Mouse (Mus musculus) ES-E14 (cell line): ENCODE data around the gene Nudcd2.
"Not testable (repeated sequence)": the region's sequence is repeated elsewhere in the genome, so short reads cannot be mapped to it uniquely, and the experiment has no call there.

ENCODE experiments used
- CHD2 ChIP-seq: IDR thresholded peaks from 2 replicates; pipeline ENCODE4 v1.6.1; 2014; ENCODE audit warnings: mild to moderate bottlenecking, low read depth, low read length, inconsistent platforms
- HCFC1 ChIP-seq: IDR thresholded peaks from 2 replicates; pipeline ENCODE4 v1.6.1; 2012; ENCODE audit warnings: low read length, inconsistent platforms, borderline replicate concordance; ENCODE audit not compliant: insufficient read depth
- MAFK ChIP-seq: IDR thresholded peaks from 2 replicates; pipeline ENCODE4 v1.6.1; 2014; ENCODE audit warnings: mild to moderate bottlenecking, low read depth, low read length, inconsistent platforms; ENCODE audit not compliant: insufficient read depth
- ZNF384 ChIP-seq: IDR thresholded peaks from 2 replicates; pipeline ENCODE4 v1.6.1; 2012; ENCODE audit warnings: low read depth, low read length, inconsistent platforms

GRCm38 (mm10) chr11:40709899-40710298, 23.6 kb upstream of the Nudcd2 start:
- not testable (repeated sequence) for TF ChIP-seq MAFK, CHD2, ZNF384, HCFC1
